Mouse (Mus musculus) myocyte (in vitro differentiated cells): Measurements from ENCODE around the gene Rassf6. TPM values are rescaled to one million over a fixed set of nuclear protein-coding genes. Genes with fewer than 3 reads are reported as not detected.

Experiments used
- H3K27me3 ChIP-seq: one replicate; pipeline ENCODE4 v1.6.1; 2011; ENCODE audit not compliant: control insufficient read depth, insufficient read depth, insufficient read length
- H3K36me3 ChIP-seq: one replicate; pipeline ENCODE4 v1.6.1; 2011; ENCODE audit not compliant: control insufficient read depth, insufficient read depth
- H3K4me2 ChIP-seq: one replicate; pipeline ENCODE4 v1.6.1; 2011; ENCODE audit warnings: low read depth, control low read depth
- H3K4me3 ChIP-seq: one replicate; pipeline ENCODE4 v1.5.1; 2011; ENCODE audit warnings: mild to moderate bottlenecking, control low read depth, moderate library complexity
- H3K79me2 ChIP-seq: one replicate; pipeline ENCODE4 v1.6.1; 2011; ENCODE audit not compliant: control insufficient read depth, insufficient read depth
- H3ac ChIP-seq: one replicate; pipeline ENCODE4 v1.6.1; 2011; ENCODE audit not compliant: control insufficient read depth, insufficient read length
- CEBPB ChIP-seq: IDR thresholded peaks from 2 replicates; pipeline ENCODE4 v1.6.1; 2011; ENCODE audit warnings: mild to moderate bottlenecking, moderate library complexity; ENCODE audit not compliant: poor library complexity, insufficient read depth, severe bottlenecking
- E2F4 ChIP-seq: IDR thresholded peaks from one replicate; pipeline ENCODE4 v1.6.1; 2011; ENCODE audit warnings: mild to moderate bottlenecking, control low read depth, moderate library complexity; ENCODE audit not compliant: insufficient read depth
- MAX ChIP-seq: IDR thresholded peaks from one replicate; pipeline ENCODE4 v1.6.1; 2011; ENCODE audit warnings: low read depth, mild to moderate bottlenecking, control low read depth
- MYOD1 ChIP-seq, 3 experiments: IDR thresholded peaks; one replicate each; pipeline ENCODE4 v1.6.1; 2011; ENCODE audit warnings: control low read depth in 2 of 3, low read depth in 2 of 3, mild to moderate bottlenecking in 2 of 3, moderate library complexity in 1 of 3; ENCODE audit not compliant: insufficient read length in 2 of 3, control insufficient read depth in 1 of 3
- MYOG ChIP-seq, 3 experiments: IDR thresholded peaks; one replicate each; pipeline ENCODE4 v1.6.1; 2011; ENCODE audit warnings: control low read depth in 2 of 3, low read depth in 2 of 3, mild to moderate bottlenecking in 2 of 3; ENCODE audit not compliant: insufficient read length in 2 of 3, control insufficient read depth in 1 of 3, insufficient read depth in 1 of 3
- POLR2A ChIP-seq: IDR thresholded peaks from one replicate; pipeline ENCODE4 v1.6.1; 2011; ENCODE audit warnings: low read depth, mild to moderate bottlenecking, control low read depth, moderate library complexity; ENCODE audit not compliant: insufficient read length
- POLR2AphosphoS2 ChIP-seq: IDR thresholded peaks from one replicate; pipeline ENCODE4 v1.6.1; 2011; ENCODE audit warnings: low read depth, control low read depth; ENCODE audit not compliant: insufficient read length
- REST ChIP-seq: IDR thresholded peaks from one replicate; pipeline ENCODE4 v1.6.1; 2011; ENCODE audit warnings: mild to moderate bottlenecking, control low read depth, moderate library complexity; ENCODE audit not compliant: insufficient read depth, insufficient read length
- SRF ChIP-seq: IDR thresholded peaks from one replicate; pipeline ENCODE4 v1.6.1; 2011; ENCODE audit warnings: low read depth; ENCODE audit not compliant: control insufficient read depth, insufficient read length
- TCF12 ChIP-seq: IDR thresholded peaks from one replicate; pipeline ENCODE4 v1.6.1; 2011; ENCODE audit warnings: mild to moderate bottlenecking, control low read depth; ENCODE audit not compliant: poor library complexity, insufficient read depth, severe bottlenecking
- TCF3 ChIP-seq: IDR thresholded peaks from one replicate; pipeline ENCODE4 v1.6.1; 2011; ENCODE audit warnings: low read depth, control low read depth; ENCODE audit not compliant: insufficient read length
- USF1 ChIP-seq: IDR thresholded peaks from one replicate; pipeline ENCODE4 v1.6.1; 2011; ENCODE audit warnings: low read depth, mild to moderate bottlenecking, control low read depth, moderate library complexity
- polyA plus RNA-seq: library from polyadenylated mRNA; unstranded; fragments of >200 nt; fragmentation: generic; extraction: Trizol; gene quantifications from one replicate; pipeline ENCODE4 v1.2.1, GENCODE M21; 2012; ENCODE audit warnings: missing spikeins

The Rassf6 gene
- polyA plus RNA-seq, 1 experiment = not detected

GRCm38 (mm10) chr5:90577751-90578150 lies 62.7 kb downstream of the Rassf6 start:
- Histone ChIP-seq H3K79me2 (no peaks in the 10 kb centered on the region), H3K4me2 (no peak overlapping the region), H3K27me3 (peaks cover 9% of the 10 kb centered on the region), H3K36me3 (no peaks in the 10 kb centered on the region), H3K4me3 (no peak overlapping the region), H3ac (no peak overlapping the region)
- TF ChIP-seq SRF = no peak
- no peak for TF ChIP-seq MYOG (IDR thresholded peaks at IDR 0.05; ENCODE audit: control insufficient read depth in 1 of 3, insufficient read depth in 1 of 3, insufficient read length in 2 of 3, low read depth in 2 of 3)
- TF ChIP-seq USF1 = no peak
- TF ChIP-seq CEBPB = no peak
- TF ChIP-seq MYOD1 (IDR thresholded peaks at IDR 0.05; ENCODE audit: control insufficient read depth in 1 of 3, insufficient read length in 2 of 3, low read depth in 2 of 3) = no peak
- TF ChIP-seq REST = no peak
- no peak for TF ChIP-seq POLR2A
- TF ChIP-seq MAX = no peak
- TF ChIP-seq E2F4 = no peak
- no peak for TF ChIP-seq TCF3
- no peak for TF ChIP-seq POLR2AphosphoS2
- TF ChIP-seq TCF12 = no peak

GRCm38 (mm10) chr5:90571216-90571615 lies 69.2 kb downstream of the Rassf6 start:
- H3K4me3 ChIP-seq = no peak overlapping the region
- H3K36me3 ChIP-seq = no peaks in the 10 kb centered on the region
- peaks cover 18% of the 10 kb centered on the region for H3K27me3 ChIP-seq
- TF ChIP-seq POLR2A (no peak), E2F4 (no peak), MAX (no peak), USF1 (no peak), TCF12 (no peak), POLR2AphosphoS2 (no peak), TCF3 (no peak), MYOG (IDR thresholded peaks at IDR 0.05; ENCODE audit: control insufficient read depth in 1 of 3, insufficient read depth in 1 of 3, insufficient read length in 2 of 3, low read depth in 2 of 3) (no peak), MYOD1 (IDR thresholded peaks at IDR 0.05; ENCODE audit: control insufficient read depth in 1 of 3, insufficient read length in 2 of 3, low read depth in 2 of 3) (no peak), REST (no peak), SRF (no peak), CEBPB (no peak)
- no peaks in the 10 kb centered on the region for H3K79me2 ChIP-seq
- H3K4me2 ChIP-seq = no peak overlapping the region
- H3ac ChIP-seq = no peak overlapping the region

- Histone ChIP-seq H3K27me3 (peaks cover 18% of the 10 kb centered on the region), H3K4me3 (no peak overlapping the region), H3K4me2 (no peak overlapping the region), H3K79me2 (no peaks in the 10 kb centered on the region), H3ac (no peak overlapping the region), H3K36me3 (no peaks in the 10 kb centered on the region)
- TF ChIP-seq SRF (no peak), POLR2A (no peak), CEBPB (no peak), TCF3 (no peak), MYOG (IDR thresholded peaks at IDR 0.05; ENCODE audit: control insufficient read depth in 1 of 3, insufficient read depth in 1 of 3, insufficient read length in 2 of 3, low read depth in 2 of 3) (no peak), MYOD1 (IDR thresholded peaks at IDR 0.05; ENCODE audit: control insufficient read depth in 1 of 3, insufficient read length in 2 of 3, low read depth in 2 of 3) (no peak), POLR2AphosphoS2 (no peak), REST (no peak), E2F4 (no peak)
Observed at GRCm38 (mm10) chr5:90568338-90568737, 72.1 kb downstream of the Rassf6 start.

- TF ChIP-seq POLR2AphosphoS2 (no peak), TCF3 (no peak), MYOG (IDR thresholded peaks at IDR 0.05; ENCODE audit: control insufficient read depth in 1 of 3, insufficient read depth in 1 of 3, insufficient read length in 2 of 3, low read depth in 2 of 3) (no peak), MAX (no peak), CEBPB (no peak)
- Histone ChIP-seq H3K4me2 (no peak overlapping the region), H3K79me2 (no peaks in the 10 kb centered on the region), H3K4me3 (no peak overlapping the region), H3K27me3 (peaks cover 18% of the 10 kb centered on the region), H3K36me3 (no peaks in the 10 kb centered on the region), H3ac (no peak overlapping the region)
Observed at GRCm38 (mm10) chr5:90567788-90568187, 72.7 kb downstream of the Rassf6 start.

- H3K4me2 ChIP-seq = no peak overlapping the region
- H3K36me3 ChIP-seq = no peaks in the 10 kb centered on the region
- peaks cover 12% of the 10 kb centered on the region for H3K27me3 ChIP-seq
- no peak overlapping the region for H3K4me3 ChIP-seq
- no peak for TF ChIP-seq MYOG (IDR thresholded peaks at IDR 0.05; ENCODE audit: control insufficient read depth in 1 of 3, insufficient read depth in 1 of 3, insufficient read length in 2 of 3, low read depth in 2 of 3)
- no peak for TF ChIP-seq REST
- TF ChIP-seq MYOD1 (IDR thresholded peaks at IDR 0.05; ENCODE audit: control insufficient read depth in 1 of 3, insufficient read length in 2 of 3, low read depth in 2 of 3) = no peak
- no peak for TF ChIP-seq MAX
- no peak for TF ChIP-seq SRF
- TF ChIP-seq CEBPB = no peak
- no peak for TF ChIP-seq E2F4
- TF ChIP-seq POLR2A = no peak
- TF ChIP-seq TCF3 = no peak
- no peak for TF ChIP-seq TCF12
- no peak for TF ChIP-seq POLR2AphosphoS2
- no peak for TF ChIP-seq USF1
- no peaks in the 10 kb centered on the region for H3K79me2 ChIP-seq
- no peak overlapping the region for H3ac ChIP-seq
Observed at GRCm38 (mm10) chr5:90565205-90565604, 75.3 kb downstream of the Rassf6 start.
